Comparison of ENCODE assay signal across 22 mouse cellular contexts in the genomic region with DNA sequence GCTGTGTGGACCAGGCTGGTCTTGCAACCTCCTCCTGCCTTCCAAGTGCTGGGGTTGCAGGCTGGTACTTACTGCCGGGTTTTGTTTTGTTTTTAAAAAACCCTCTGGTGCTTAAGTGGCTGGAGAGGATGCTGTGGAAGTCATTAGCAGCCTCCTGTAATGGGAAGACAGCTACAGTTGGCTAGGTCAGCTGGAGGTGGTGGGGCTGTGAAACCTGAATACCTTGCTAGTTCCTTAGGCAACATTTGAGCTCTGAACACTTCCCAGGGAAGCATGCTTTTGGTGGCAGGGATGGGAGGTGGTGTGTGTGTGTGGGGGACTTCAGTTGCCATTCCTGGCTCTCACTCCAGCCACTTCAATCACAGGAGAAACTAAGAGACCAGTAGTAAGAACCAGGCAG. TPM values are rescaled to one million over a fixed set of nuclear protein-coding genes. Genes with fewer than 3 reads are reported as not detected.
DNase-seq lines count a peak whose midpoint lies in the region; ATAC-seq lines count a peak whose summit lies in the region.
"Had no signal": no experiment of that assay in that cellular context is flagged by ENCODE, and none has a peak within 500 bp of the region (broad histone marks: within the 10 kb centered on the region; RNA-seq: fewer than 3 reads in every experiment).

No protein-coding gene starts in this region.

- ATAC-seq in heart, embryonic 16.5 days (replicated peaks; ENCODE audit: extremely low read depth, insufficient read depth, low FRiP score) = no peak
- ATAC-seq in lung, embryonic 15.5 days (ENCODE audit: borderline replicate concordance, extremely low read depth, low FRiP score, low TSS enrichment) = no peak
- no peak for ATAC-seq in embryonic facial prominence, embryonic 12.5 days (ENCODE audit: insufficient number of reproducible peaks, insufficient read depth, low FRiP score, low TSS enrichment)
- ATAC-seq: forebrain, embryonic 16.5 days; hindbrain, embryonic 16.5 days; intestine, embryonic 16.5 days had no signal

- H3K27ac ChIP-seq in heart, embryonic 16.5 days (ENCODE audit: low read length) = peak overlapping the region; percentile 37
- H3K27ac ChIP-seq in lung, embryonic 15.5 days = peak overlapping the region; percentile 83
- H3K27ac ChIP-seq in embryonic facial prominence, embryonic 12.5 days = peak overlapping the region; percentile 8; the same call in 1 of the 2 replicates
- peak overlapping the region; percentile 51; the same call in 1 of the 2 replicates for H3K27ac ChIP-seq in limb, embryonic 10.5 days
- H3K27ac ChIP-seq: left cerebral cortex, adult 2 months; liver, embryonic 15.5 days; macrophage; midbrain, embryonic 12.5 days; neural tube, embryonic 13.5 days had no signal

- no peak overlapping the region for H3K4me3 ChIP-seq in heart, embryonic 16.5 days (ENCODE audit: low read length)
- no peak overlapping the region for H3K4me3 ChIP-seq in lung, embryonic 15.5 days
- no peak overlapping the region for H3K4me3 ChIP-seq in embryonic facial prominence, embryonic 12.5 days
- H3K4me3 ChIP-seq in limb, embryonic 10.5 days = no peak overlapping the region
- H3K4me3 ChIP-seq: left cerebral cortex, adult 2 months; liver, embryonic 15.5 days; midbrain, embryonic 12.5 days; neural tube, embryonic 13.5 days had no signal

- no peaks in the 10 kb centered on the region for H3K9me3 ChIP-seq in heart, embryonic 16.5 days (replicated peaks; ENCODE audit: control insufficient read depth, low read length)
- H3K9me3 ChIP-seq in lung, embryonic 15.5 days = no peaks in the 10 kb centered on the region
- H3K9me3 ChIP-seq in embryonic facial prominence, embryonic 12.5 days = no peaks in the 10 kb centered on the region
- H3K9me3 ChIP-seq in limb, embryonic 10.5 days (replicated peaks) = no peaks in the 10 kb centered on the region
- H3K9me3 ChIP-seq: liver, embryonic 15.5 days; midbrain, embryonic 12.5 days; neural tube, embryonic 13.5 days had no signal

- no peaks in the 10 kb centered on the region for H3K27me3 ChIP-seq in heart, embryonic 16.5 days (ENCODE audit: control insufficient read depth, insufficient read depth, low read length)
- H3K27me3 ChIP-seq in lung, embryonic 15.5 days = no peaks in the 10 kb centered on the region
- H3K27me3 ChIP-seq in embryonic facial prominence, embryonic 12.5 days = no peaks in the 10 kb centered on the region
- H3K27me3 ChIP-seq in limb, embryonic 10.5 days (ENCODE audit: low read depth, poor library complexity, severe bottlenecking) = no peaks in the 10 kb centered on the region
- H3K27me3 ChIP-seq: liver, embryonic 15.5 days; midbrain, embryonic 12.5 days; neural tube, embryonic 13.5 days had no signal

- H3K9ac ChIP-seq in heart, embryonic 16.5 days (ENCODE audit: low read length) = no peak overlapping the region
- H3K9ac ChIP-seq in lung, embryonic 15.5 days = no peak overlapping the region
- no peak overlapping the region for H3K9ac ChIP-seq in embryonic facial prominence, embryonic 12.5 days
- H3K9ac ChIP-seq: liver, embryonic 15.5 days; midbrain, embryonic 12.5 days; neural tube, embryonic 13.5 days had no signal

- no peak overlapping the region for H3K4me2 ChIP-seq in heart, embryonic 16.5 days (ENCODE audit: low read depth, low read length)
- H3K4me2 ChIP-seq in lung, embryonic 15.5 days = no peak overlapping the region
- no peak overlapping the region for H3K4me2 ChIP-seq in embryonic facial prominence, embryonic 12.5 days (replicated peaks)
- H3K4me2 ChIP-seq: liver, embryonic 15.5 days; midbrain, embryonic 12.5 days; neural tube, embryonic 13.5 days had no signal

- H3K36me3 ChIP-seq in heart, embryonic 16.5 days (ENCODE audit: control insufficient read depth, insufficient read depth) = no peaks in the 10 kb centered on the region
- no peaks in the 10 kb centered on the region for H3K36me3 ChIP-seq in lung, embryonic 15.5 days
- H3K36me3 ChIP-seq in embryonic facial prominence, embryonic 12.5 days = no peaks in the 10 kb centered on the region
- H3K36me3 ChIP-seq in limb, embryonic 10.5 days = no peaks in the 10 kb centered on the region
- H3K36me3 ChIP-seq: midbrain, embryonic 12.5 days; neural tube, embryonic 13.5 days had no signal

- DNase-seq in heart, adult 18-20 months = no peak
- no peak for DNase-seq in lung, adult 18-20 months
- DNase-seq in limb, embryonic 10.5 days (ENCODE audit: low spot score) = no peak
- no peak for DNase-seq in urinary bladder, adult 18-20 months (ENCODE audit: low spot score in 2 of 2)
- DNase-seq in adrenal gland, postnatal 10 days = no peak
- DNase-seq: cerebellum, adult 9-11 months; kidney, postnatal 4 days; layer of hippocampus, adult 9-11 months; left cerebral cortex, postnatal 4 days; thymus, adult 18-20 months; thymus, postnatal 4 days had no signal

- WGBS in heart, embryonic 16.5 days = 39% methylated on average over 1 of the region's 1 CpGs
- WGBS in lung, embryonic 15.5 days = 13% methylated on average over 1 of the region's 1 CpGs
- WGBS in embryonic facial prominence, embryonic 12.5 days = 7% methylated on average over 1 of the region's 1 CpGs
- 5% methylated on average over 1 of the region's 1 CpGs for WGBS in limb, embryonic 10.5 days

- H3K4me1 ChIP-seq in heart, embryonic 16.5 days (ENCODE audit: control insufficient read depth, insufficient read depth, low read length) = peaks cover 29% of the 10 kb centered on the region
- peaks cover 69% of the 10 kb centered on the region for H3K4me1 ChIP-seq in lung, embryonic 15.5 days
- peaks cover 15% of the 10 kb centered on the region; the same call in 1 of the 2 replicates for H3K4me1 ChIP-seq in embryonic facial prominence, embryonic 12.5 days
- peaks cover 26% of the 10 kb centered on the region for H3K4me1 ChIP-seq in limb, embryonic 10.5 days

RNA-seq across cellular contexts. Expression of gene Cd9, which starts 19.4 kb away (rescaled TPM):
- 94.4 and 115 TPM in 2 replicates for polyA plus RNA-seq in heart, embryonic 16.5 days (2015; fragmentation: Nextera tagmentation; extraction: Ambion mirVana)
- total RNA-seq in heart, adult 18-20 months (2021) = 10 to 100 TPM; 49.9 to 50.4 TPM
- 226 and 250 TPM in 2 replicates for polyA plus RNA-seq in lung, embryonic 15.5 days (2015; fragmentation: Nextera tagmentation; extraction: Ambion mirVana)
- polyA plus RNA-seq in embryonic facial prominence, embryonic 12.5 days (2016; fragmentation: Nextera tagmentation; extraction: Ambion mirVana) = 70.5 and 72.0 TPM in 2 replicates
- 22.5 and 33.2 TPM in 2 replicates for polyA plus RNA-seq in limb, embryonic 10.5 days (2016; fragmentation: Nextera tagmentation; extraction: Ambion mirVana)
- total RNA-seq in adrenal gland, postnatal 10 days (2021) = 100 to 1,000 TPM; 120 TPM

Comparison
In these comparisons a context has a peak if more than half of its experiments do, and no peak if none do; other contexts are left out.
1. H3K27ac ChIP-seq: peak in every context shown above with its lines; median percentile 83 in lung, embryonic 15.5 days; 51 in limb, embryonic 10.5 days; 37 in heart, embryonic 16.5 days; 8 in embryonic facial prominence, embryonic 12.5 days.